Mouse (Mus musculus): ENCODE results near the gene Zfp36l1. TPM values are rescaled to one million over a fixed set of nuclear protein-coding genes. Genes with fewer than 3 reads are reported as not detected.

Zfp36l1 gene
- total RNA-seq (2014; rRNA removed) (15.3 and 24.1 TPM in 2 replicates), polyA plus RNA-seq (2015; fragmentation: Nextera tagmentation; extraction: Ambion mirVana) (37.0 and 43.8 TPM in 2 replicates)

DNA sequence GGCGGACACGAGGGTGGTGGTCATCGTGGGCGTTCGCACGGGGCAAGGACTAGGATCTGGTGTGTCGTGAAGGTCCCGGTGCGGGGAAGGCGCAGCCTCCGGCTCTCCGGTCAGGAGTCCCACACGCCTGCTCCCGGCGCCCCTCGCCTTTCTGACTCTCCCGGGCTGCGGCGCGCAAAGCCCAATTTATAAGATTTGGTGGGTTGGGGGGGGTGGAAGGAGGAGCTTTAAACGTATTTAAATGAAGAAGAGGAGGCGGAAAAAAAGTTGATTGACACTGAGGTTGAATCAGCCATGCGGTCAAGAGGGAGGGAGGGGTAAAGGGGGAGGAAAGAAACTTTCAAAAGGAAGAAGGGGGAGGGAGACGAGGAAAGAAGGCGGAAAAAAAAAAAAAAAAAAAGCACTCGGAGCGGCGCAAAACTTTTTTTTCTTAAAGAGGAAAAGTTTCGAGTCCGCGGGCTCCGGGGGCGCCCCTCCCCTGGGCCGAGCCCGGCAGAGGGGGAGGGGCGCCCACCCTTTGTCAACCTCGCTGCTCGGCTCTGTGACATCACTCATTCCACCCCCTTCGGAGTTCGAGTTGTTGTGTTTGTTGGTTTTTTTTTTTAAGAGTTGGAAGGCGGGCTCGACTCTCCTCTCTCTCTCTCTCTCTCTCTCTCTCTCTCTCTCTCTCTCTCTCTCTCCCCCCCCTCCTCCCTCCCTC lies at the start of gene Zfp36l1:
Gene Zfp36l1, minus strand, starts transcription at position 162 of the 700 bp plus-strand sequence.
- DNase-seq (peak; percentile 78), ATAC-seq (peak; percentile 14; the same call in 1 of the 2 replicates)
- TF ChIP-seq CTCF (IDR thresholded peaks at IDR 0.05; ENCODE audit: low read depth), result no peak
- Histone ChIP-seq H3K4me2 (ENCODE audit: low read depth) (peak within 1 kb of the TSS; percentile 98), H3K9me3 (ENCODE audit: low read length) (no peaks in the 10 kb centered on the region), H3K27me3 (ENCODE audit: insufficient read depth, low read length) (peaks cover 17% of the 10 kb centered on the region), H3K36me3 (ENCODE audit: insufficient read depth) (no peaks in the 10 kb centered on the region), H3K4me3 (ENCODE audit: low read depth, low read length) (peak within 1 kb of the TSS; percentile 83), H3K9ac (peak within 1 kb of the TSS; percentile 58), H3K4me1 (ENCODE audit: insufficient read depth) (peaks cover 5% of the 10 kb centered on the region; the same call in 1 of the 2 replicates), H3K27ac (ENCODE audit: low read depth, low read length) (peak within 1 kb of the TSS; percentile 89)
- 2% methylated on average over 40 of the region's 42 CpGs for whole genome bisulfite sequencing

DNA sequence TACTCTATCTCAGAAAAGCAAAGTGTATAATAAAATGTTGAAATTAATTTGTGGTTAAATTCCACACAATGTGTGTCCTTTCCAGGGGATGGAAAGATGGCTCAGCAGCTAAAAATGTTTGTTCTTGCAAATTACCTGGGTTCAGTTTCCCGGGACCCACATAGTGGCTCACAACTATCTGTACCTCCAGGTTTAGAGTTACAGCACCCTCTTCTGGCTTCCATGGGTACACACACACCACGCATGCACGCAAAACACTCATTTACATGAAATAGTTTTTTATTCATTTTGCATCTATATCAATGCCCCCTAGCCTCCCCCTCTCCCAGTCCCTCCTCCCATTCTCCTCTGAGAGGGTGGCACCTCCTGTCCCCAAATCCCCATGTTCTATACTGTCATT lies 49.6 kb upstream of the Zfp36l1 start:
- no peak for ATAC-seq
- 78% methylated on average over 3 of the region's 3 CpGs for WGBS
- Histone ChIP-seq H3K4me1 (ENCODE audit: insufficient read depth) (no peaks in the 10 kb centered on the region), H3K27ac (ENCODE audit: low read depth, low read length) (no peak overlapping the region), H3K9me3 (ENCODE audit: low read length) (no peaks in the 10 kb centered on the region), H3K4me3 (ENCODE audit: low read depth, low read length) (no peak overlapping the region), H3K36me3 (ENCODE audit: insufficient read depth) (no peaks in the 10 kb centered on the region; the same call in 1 of the 2 replicates), H3K4me2 (ENCODE audit: low read depth) (no peak overlapping the region), H3K27me3 (ENCODE audit: insufficient read depth, low read length) (no peaks in the 10 kb centered on the region), H3K9ac (no peak overlapping the region)
- TF ChIP-seq CTCF (IDR thresholded peaks at IDR 0.05; ENCODE audit: low read depth), result peak; percentile 37
- DNase-seq, result no peak

DNA sequence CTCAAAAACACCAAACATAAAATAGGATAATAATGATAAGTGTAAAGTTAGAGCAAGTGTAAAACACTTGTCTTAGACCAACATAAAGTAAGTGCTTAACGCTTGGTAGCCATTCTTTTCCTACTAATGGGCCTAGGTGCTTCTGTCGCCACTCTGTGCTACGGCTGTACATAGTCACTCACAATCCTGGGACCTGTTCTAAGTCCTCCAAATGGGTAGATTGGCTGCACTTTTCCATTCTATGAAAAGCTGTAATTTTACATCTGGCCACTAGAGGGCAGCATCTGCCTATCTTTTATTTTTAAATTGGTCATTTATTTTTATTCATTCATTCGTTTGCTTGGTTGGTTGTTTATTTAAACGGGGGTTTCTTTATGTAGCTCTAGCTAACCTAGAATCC lies 44.9 kb upstream of the Zfp36l1 start:
- Histone ChIP-seq H3K27ac (ENCODE audit: low read depth, low read length) (no peak overlapping the region), H3K4me2 (ENCODE audit: low read depth) (0 out of 2 replicates have a peak overlapping the region, but pooled peaks have one; percentile 4), H3K36me3 (ENCODE audit: insufficient read depth) (no peaks in the 10 kb centered on the region), H3K9me3 (ENCODE audit: low read length) (no peaks in the 10 kb centered on the region), H3K27me3 (ENCODE audit: insufficient read depth, low read length) (no peaks in the 10 kb centered on the region), H3K9ac (no peak overlapping the region), H3K4me1 (ENCODE audit: insufficient read depth) (no peaks in the 10 kb centered on the region), H3K4me3 (ENCODE audit: low read depth, low read length) (no peak overlapping the region)
- ATAC-seq (no peak), DNase-seq (peak; percentile 66)
- TF ChIP-seq CTCF (IDR thresholded peaks at IDR 0.05; ENCODE audit: low read depth), result peak; percentile 78
- 7% methylated on average over 5 of the region's 5 CpGs for WGBS

DNA sequence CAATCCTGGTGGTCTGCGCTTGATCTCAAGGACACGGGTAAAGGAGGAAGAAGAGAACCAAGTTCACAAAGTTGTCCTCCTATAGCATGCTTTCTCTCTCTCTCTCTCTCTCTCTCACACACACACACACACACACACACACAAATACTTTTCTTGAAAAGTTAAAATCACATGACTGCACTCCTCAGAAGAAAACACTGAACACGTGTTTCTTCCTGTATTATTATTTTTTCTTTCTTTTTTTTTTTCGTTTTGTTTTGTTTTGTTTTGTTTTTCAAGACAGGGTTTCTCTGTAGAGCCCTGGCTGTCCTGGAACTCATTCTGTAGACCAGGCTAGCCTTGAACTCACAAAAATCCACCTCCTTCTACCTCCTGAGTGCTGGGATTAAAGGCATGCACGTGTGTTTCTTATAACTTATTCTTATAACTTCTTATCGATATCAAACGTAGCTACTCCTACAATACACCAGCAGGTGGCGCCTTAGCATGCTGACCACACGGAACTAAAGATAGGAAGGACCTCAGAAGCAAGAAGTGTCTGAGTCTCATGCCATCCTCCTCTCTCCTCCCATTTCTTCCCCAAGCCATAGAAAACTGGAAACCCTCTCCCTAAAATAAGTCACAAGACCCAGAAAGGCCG lies 41.0 kb upstream of the Zfp36l1 start:
- H3K9ac ChIP-seq, result no peak overlapping the region
- no peaks in the 10 kb centered on the region for H3K9me3 ChIP-seq (ENCODE audit: low read length)
- no peak overlapping the region for H3K4me3 ChIP-seq (ENCODE audit: low read depth, low read length)
- DNase-seq (peak; percentile 66), ATAC-seq (no peak)
- H3K4me2 ChIP-seq (ENCODE audit: low read depth), result no peak overlapping the region
- no peaks in the 10 kb centered on the region for H3K4me1 ChIP-seq (ENCODE audit: insufficient read depth)
- TF ChIP-seq CTCF (IDR thresholded peaks at IDR 0.05; ENCODE audit: low read depth), result peak; percentile 78
- H3K27ac ChIP-seq (ENCODE audit: low read depth, low read length), result no peak overlapping the region
- WGBS, result 42% methylated on average over 10 of the region's 10 CpGs
- H3K27me3 ChIP-seq (ENCODE audit: insufficient read depth, low read length), result no peaks in the 10 kb centered on the region
- no peaks in the 10 kb centered on the region for H3K36me3 ChIP-seq (ENCODE audit: insufficient read depth)

DNA sequence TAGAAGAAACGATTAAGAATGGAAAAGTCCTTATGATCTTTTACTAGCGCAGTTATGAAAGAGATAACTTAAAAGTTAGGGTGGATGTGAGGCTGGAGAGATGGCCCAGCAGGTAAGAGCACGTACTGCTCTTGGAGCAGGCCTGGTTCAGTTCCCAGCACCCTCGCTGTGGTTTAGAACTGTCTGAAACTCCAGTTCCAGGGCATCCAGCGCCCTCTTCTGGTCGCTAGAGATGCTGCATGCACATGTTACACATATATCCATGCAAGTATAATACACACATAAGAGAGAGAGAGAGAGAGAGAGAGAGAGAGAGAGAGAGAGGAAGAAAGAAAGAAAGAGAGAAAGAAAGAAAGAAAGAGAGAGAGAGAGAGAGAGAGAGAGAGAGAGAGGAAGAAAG lies 40.3 kb upstream of the Zfp36l1 start:
- WGBS, result 85% methylated on average over 6 of the region's 6 CpGs

DNA sequence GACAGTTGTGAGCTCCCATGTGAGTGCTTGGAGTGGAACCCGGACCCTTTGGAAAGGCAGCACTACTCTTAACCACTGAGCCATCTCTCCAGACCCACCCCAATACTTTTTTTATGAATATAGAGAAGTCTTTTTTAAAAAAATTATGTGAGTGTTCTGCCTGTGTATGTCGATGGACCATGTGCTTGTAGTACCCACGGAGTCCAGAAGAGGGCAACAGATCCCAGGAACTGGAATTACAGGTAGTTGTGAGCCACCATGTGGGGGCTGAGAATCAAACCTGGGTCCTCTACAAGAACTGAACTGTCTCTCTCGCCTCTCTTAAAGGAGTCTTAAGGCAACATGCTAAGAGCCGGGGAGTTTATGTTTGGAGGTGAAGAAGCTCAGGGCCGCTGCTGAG lies 39.0 kb upstream of the Zfp36l1 start:
- H3K4me1 ChIP-seq (ENCODE audit: insufficient read depth), result no peaks in the 10 kb centered on the region
- no peaks in the 10 kb centered on the region for H3K36me3 ChIP-seq (ENCODE audit: insufficient read depth)
- H3K4me2 ChIP-seq (ENCODE audit: low read depth), result no peak overlapping the region
- H3K9ac ChIP-seq, result no peak overlapping the region
- no peak overlapping the region for H3K27ac ChIP-seq (ENCODE audit: low read depth, low read length)
- ATAC-seq (no peak), DNase-seq (no peak)
- no peak; the same call in 1 of the 2 replicates for TF ChIP-seq CTCF (IDR thresholded peaks at IDR 0.05; ENCODE audit: low read depth)
- no peak overlapping the region for H3K4me3 ChIP-seq (ENCODE audit: low read depth, low read length)
- H3K27me3 ChIP-seq (ENCODE audit: insufficient read depth, low read length), result no peaks in the 10 kb centered on the region
- 94% methylated on average over 6 of the region's 6 CpGs for WGBS
- H3K9me3 ChIP-seq (ENCODE audit: low read length), result no peaks in the 10 kb centered on the region

More for the DNA sequence above, 40.3 kb upstream of the Zfp36l1 start:
- DNase-seq, result no peak
- peak; percentile 20; the same call in 1 of the 2 replicates for TF ChIP-seq CTCF (IDR thresholded peaks at IDR 0.05; ENCODE audit: low read depth)
- H3K9ac ChIP-seq, result no peak overlapping the region
- no peaks in the 10 kb centered on the region for H3K4me1 ChIP-seq (ENCODE audit: insufficient read depth)
- no peaks in the 10 kb centered on the region for H3K36me3 ChIP-seq (ENCODE audit: insufficient read depth)
- H3K27me3 ChIP-seq (ENCODE audit: insufficient read depth, low read length), result no peaks in the 10 kb centered on the region
- no peaks in the 10 kb centered on the region for H3K9me3 ChIP-seq (ENCODE audit: low read length)
- no peak overlapping the region for H3K27ac ChIP-seq (ENCODE audit: low read depth, low read length)
- no peak for ATAC-seq
- H3K4me2 ChIP-seq (ENCODE audit: low read depth), result no peak overlapping the region
- H3K4me3 ChIP-seq (ENCODE audit: low read depth, low read length), result no peak overlapping the region

DNA sequence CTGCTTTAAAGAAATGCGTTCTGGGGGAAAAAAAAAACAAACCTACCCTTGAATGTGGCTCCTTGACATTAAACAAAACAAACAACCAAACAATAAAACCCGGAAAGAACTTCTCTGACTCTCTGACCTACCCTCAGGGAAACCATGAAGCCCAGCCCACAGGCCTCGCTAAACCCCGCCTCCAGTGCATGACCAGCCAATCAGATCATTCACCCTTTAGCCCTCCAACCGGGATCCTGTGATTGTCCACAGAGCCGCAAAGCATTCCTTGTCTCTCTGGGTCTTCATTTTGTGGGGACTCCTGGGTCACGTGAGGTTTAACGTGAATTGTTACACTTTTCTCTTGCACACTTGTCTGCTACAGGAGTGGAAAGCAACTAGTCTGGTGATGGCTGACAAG lies 37.8 kb upstream of the Zfp36l1 start:
- Histone ChIP-seq H3K9ac (no peak overlapping the region), H3K27me3 (ENCODE audit: insufficient read depth, low read length) (no peaks in the 10 kb centered on the region), H3K4me3 (ENCODE audit: low read depth, low read length) (no peak overlapping the region), H3K4me1 (ENCODE audit: insufficient read depth) (peaks cover 4% of the 10 kb centered on the region; the same call in 1 of the 2 replicates), H3K27ac (ENCODE audit: low read depth, low read length) (no peak overlapping the region), H3K4me2 (ENCODE audit: low read depth) (no peak overlapping the region), H3K9me3 (ENCODE audit: low read length) (no peaks in the 10 kb centered on the region), H3K36me3 (ENCODE audit: insufficient read depth) (no peaks in the 10 kb centered on the region)
- 29% methylated on average over 8 of the region's 8 CpGs for WGBS
- ATAC-seq (no peak), DNase-seq (no peak)
- TF ChIP-seq CTCF (IDR thresholded peaks at IDR 0.05; ENCODE audit: low read depth), result no peak

Measured in forebrain, postnatal 0 days (tissue).